Mouse (Mus musculus) layer of hippocampus, postnatal 36 days (tissue): ENCODE measurements at regions not wholly inside any gene's neighbourhood (a gene's known extent, or its start where the extent isn't known, plus 50 kb on each side); places are given as distances from the start of the nearest gene placed in this dataset.

Experiments
- DNase-seq, 2 experiments: peaks; one replicate each; pipeline ENCODE4 v3.0.0; 2022

- peak; percentile 31 to 32 for DNase-seq
Observed at GRCm38 (mm10) chr12:42987018-42987606, 1223.0 kb downstream of the Dnajb9 start.

GRCm38 (mm10) chr12:42986505-42986904 lies 1223.6 kb downstream of the Dnajb9 start:
- DNase-seq, result no peak

GRCm38 (mm10) chr12:42986096-42986495 lies 1224.0 kb downstream of the Dnajb9 start:
- no peak for DNase-seq

- DNase-seq, result no peak
Observed at GRCm38 (mm10) chr12:42978828-42979227, 1231.3 kb downstream of the Dnajb9 start.

GRCm38 (mm10) chr12:42972766-42973165 lies 1237.4 kb downstream of the Dnajb9 start:
- DNase-seq, result no peak

- no peak for DNase-seq
Observed at GRCm38 (mm10) chr12:42961535-42961934, 1248.6 kb downstream of the Dnajb9 start.

GRCm38 (mm10) chr12:42947961-42948360 lies 1262.2 kb downstream of the Dnajb9 start:
- peak in 1 of 2 experiments; percentile 3 for DNase-seq

GRCm38 (mm10) chr12:42914374-42914773 lies 1295.8 kb downstream of the Dnajb9 start:
- no peak for DNase-seq
